Mouse (Mus musculus): ENCODE data around the gene Fam43a.
A peak's percentile ranks its signal among the peaks of the same experiment; 100 is the strongest.

Gene Fam43a

GRCm38 (mm10) chr16:30599491-30600268, at the start of gene Fam43a:
Fam43a (plus strand) TSS chr16:30599723.
- peak; percentile 94 for DNase-seq

GRCm38 (mm10) chr16:30549966-30550747, 49.4 kb upstream of the Fam43a start:
- DNase-seq = peak; percentile 88

GRCm38 (mm10) chr16:30550748-30551192, 48.8 kb upstream of the Fam43a start, which contains the start of gene Tmem44:
Tmem44 (minus strand) TSS chr16:30550842.
- no peak for DNase-seq

GRCm38 (mm10) chr16:30552621-30553338, 46.7 kb upstream of the Fam43a start:
- peak; percentile 18 for DNase-seq

GRCm38 (mm10) chr16:30554109-30554508, 45.4 kb upstream of the Fam43a start:
- DNase-seq = no peak

DNA sequence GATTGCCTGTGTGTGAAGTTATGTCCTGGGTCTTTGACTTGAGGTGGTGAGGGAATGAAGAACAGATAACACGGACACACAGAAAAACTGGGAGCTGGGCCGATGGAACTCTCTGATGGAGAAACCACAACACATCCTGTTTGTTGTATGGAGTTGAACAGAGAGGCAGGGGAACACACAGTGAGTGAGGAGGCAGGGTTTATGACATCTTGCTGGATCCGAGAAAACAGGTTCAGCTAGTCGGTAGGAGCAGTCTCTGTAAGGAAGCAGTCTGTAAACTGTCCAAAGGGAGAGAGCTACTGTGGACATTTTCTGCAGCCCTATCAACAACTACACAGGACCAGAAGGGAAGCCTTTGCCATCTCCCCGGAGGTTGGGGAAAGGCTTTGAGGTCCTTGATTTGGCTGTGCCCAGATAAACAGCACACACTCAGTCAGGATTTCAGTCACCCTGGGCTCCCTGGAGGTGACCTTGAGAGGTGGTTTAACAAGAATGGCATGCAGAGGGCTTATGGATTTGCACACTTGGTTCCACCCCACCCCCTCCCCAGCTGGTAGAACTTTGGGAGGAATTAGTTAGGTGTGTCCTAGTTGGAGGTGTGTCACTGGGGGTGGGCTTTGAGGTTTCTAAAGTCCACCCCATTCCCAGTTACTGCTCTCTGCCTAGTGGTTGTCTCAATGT, 40.1 kb upstream of the Fam43a start:
- DNase-seq = no peak

GRCm38 (mm10) chr16:30560601-30561000, 38.9 kb upstream of the Fam43a start:
- DNase-seq = no peak

DNA sequence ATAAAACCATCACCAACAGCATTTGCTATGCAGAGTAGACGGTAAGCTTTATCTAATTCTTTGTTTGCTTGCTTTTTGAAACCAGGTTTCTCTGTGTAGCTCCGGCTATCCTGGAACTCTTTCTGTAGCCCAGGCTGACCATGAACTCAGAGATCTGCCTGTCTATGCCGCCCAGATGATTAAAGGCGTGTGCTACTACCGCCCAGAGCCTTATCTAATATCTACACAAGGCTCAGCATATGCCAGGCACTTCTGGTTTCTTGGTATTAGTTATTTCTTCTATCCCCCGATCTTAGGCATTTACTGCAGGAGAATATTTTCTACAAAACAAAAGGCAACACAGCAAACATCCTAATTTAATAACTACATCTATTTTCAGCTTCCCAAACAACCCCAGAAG, 33.9 kb upstream of the Fam43a start:
- no peak for DNase-seq

DNA sequence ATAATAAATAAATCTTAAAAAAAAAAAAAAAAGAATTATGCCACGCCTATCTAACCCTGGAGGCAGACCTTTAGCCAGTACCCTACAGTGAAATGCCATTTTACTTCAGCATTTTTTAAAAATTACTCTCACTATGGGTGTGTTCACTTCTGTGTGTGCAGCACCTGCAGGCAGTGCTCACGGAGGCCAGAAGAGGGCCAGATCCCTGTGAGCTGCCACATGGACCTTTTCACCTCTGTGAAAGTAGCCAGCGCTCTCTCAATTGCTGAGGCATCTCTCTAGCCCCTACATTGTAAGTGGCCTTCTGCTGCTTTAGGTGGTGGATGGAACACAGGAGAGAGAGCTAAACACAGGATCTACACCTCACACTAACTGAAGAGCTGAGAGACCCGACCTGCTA, 29.4 kb upstream of the Fam43a start:
- DNase-seq = no peak

DNA sequence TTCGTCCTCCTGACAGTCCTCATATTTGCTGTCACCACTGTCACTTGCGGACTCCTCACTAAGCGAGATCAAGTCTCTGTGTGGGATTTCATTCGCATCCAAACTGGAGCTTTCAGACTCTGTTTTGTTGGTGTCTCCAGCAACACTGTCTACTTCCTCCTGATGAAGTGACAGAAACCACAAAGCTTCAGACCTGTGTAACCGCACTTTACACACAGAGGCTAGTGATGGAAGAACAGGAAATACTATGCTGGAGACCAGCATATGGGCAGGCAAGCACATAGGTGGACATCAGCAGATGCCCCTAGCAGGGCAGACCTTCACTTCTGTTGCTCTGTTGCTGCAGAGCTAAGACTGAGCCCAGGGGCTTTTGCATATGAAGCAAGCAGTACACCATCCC, 28.1 kb upstream of the Fam43a start:
- no peak for DNase-seq

DNA sequence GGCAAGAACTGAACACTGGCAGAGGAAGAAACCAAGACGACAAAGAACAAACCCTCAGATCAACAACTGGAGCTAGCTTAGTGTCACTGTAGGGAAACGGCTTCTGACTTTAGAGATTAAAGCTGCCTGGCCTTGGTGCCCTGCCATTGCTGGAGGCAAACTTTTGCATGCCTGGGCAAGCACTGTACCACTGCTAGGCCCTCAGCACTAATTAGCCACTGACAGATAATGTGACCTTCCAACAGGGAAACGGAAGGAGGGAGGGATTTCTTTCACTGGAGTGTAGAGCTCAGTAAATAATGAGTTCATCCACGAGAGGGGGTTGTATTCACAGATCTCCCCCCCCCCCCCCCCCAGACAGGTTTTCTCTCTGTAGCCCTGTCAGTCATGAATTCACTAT, 27.3 kb upstream of the Fam43a start:
- DNase-seq = no peak

DNA sequence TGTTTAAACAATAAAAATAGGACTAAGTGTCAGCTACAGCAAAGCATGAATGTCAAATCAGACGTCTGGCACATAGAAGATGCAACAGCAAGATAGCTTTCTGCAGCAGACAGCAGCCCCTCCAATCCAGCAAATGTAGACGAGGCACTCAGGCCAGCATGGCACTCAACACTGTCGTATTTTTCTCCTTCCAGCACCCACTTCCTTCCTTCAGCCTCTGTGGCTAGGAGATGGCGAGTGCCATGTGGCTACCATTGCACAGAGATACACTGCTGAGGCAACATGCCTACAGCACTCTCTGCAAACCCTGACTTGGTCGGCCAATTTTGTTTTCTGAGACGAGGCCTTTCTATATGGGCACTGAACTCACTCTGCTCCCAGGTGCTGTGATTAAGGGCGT, 23.7 kb upstream of the Fam43a start:
- no peak for DNase-seq

DNA sequence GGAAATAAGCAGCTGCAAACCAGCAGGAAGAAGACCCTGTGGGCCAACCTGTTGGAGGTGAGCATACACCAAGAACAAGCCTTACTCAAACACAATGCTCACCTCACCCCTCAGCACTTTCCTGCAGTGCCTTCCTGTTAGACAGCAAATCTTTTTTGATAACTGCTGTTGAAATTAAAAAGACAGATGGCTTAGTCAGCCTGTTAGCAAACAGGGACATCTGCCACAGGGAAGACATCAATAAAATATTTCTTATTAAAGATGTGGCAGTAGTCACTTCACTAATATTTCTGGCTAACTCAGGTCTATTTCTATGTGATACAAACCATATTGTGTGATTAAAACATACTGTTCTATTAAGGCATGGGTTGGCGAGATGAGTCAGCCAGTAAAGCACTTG, 23.1 kb upstream of the Fam43a start:
- no peak for DNase-seq

- DNase-seq = no peak
These were observed 18.8 kb upstream of the Fam43a start for GRCm38 (mm10) chr16:30580765-30581164.

GRCm38 (mm10) chr16:30586935-30587493, 12.5 kb upstream of the Fam43a start:
- no peak for DNase-seq

- peak; percentile 95 for DNase-seq
These were observed 11.8 kb upstream of the Fam43a start, which contains the start of gene Lsg1 for GRCm38 (mm10) chr16:30587494-30588327. Lsg1 (minus strand) TSS chr16:30587592.

- DNase-seq = no peak
These were observed 9.0 kb upstream of the Fam43a start for GRCm38 (mm10) chr16:30590264-30591209.

- DNase-seq = no peak
These were observed 7.5 kb upstream of the Fam43a start for GRCm38 (mm10) chr16:30591990-30592389.

GRCm38 (mm10) chr16:30595356-30595755, 4.2 kb upstream of the Fam43a start:
- no peak for DNase-seq

Measured in embryo, embryonic 11 days (tissue).